ENCODE assay signal across 9 mouse cellular contexts in genomic region chr6:101376049-101376448, GRCm38 (mm10). TPM values are rescaled to one million over a fixed set of nuclear protein-coding genes. Genes with fewer than 3 reads are reported as not detected.
DNase-seq lines count a peak whose midpoint lies in the region; ATAC-seq lines count a peak whose summit lies in the region.
"Had no signal": no experiment of that assay in that cellular context is flagged by ENCODE, and none has a peak within 500 bp of the region (broad histone marks: within the 10 kb centered on the region; RNA-seq: fewer than 3 reads in every experiment).

No protein-coding gene starts in this region.

- H3K4me1 ChIP-seq in heart, embryonic 12.5 days (replicated peaks) = peaks cover 30% of the 10 kb centered on the region
- H3K4me1 ChIP-seq in brown adipose tissue, adult 24 weeks (ENCODE audit: control insufficient read depth, insufficient read depth, insufficient read length, low read length) = peaks cover 5% of the 10 kb centered on the region
- peaks cover 38% of the 10 kb centered on the region for H3K4me1 ChIP-seq in hindbrain, embryonic 13.5 days (replicated peaks)
- peaks cover 3% of the 10 kb centered on the region for H3K4me1 ChIP-seq in liver, embryonic 16.5 days (ENCODE audit: control insufficient read depth, low read depth, low read length)

- peak overlapping the region; percentile 88 for H3K9ac ChIP-seq in heart, embryonic 12.5 days
- H3K9ac ChIP-seq in hindbrain, embryonic 13.5 days = 0 out of 2 replicates have a peak overlapping the region, but pooled peaks have one; percentile 70
- no peak overlapping the region for H3K9ac ChIP-seq in liver, embryonic 16.5 days (ENCODE audit: low read depth, low read length)

- peak overlapping the region; percentile 93 for H3K4me2 ChIP-seq in heart, embryonic 12.5 days
- peak overlapping the region; percentile 99 for H3K4me2 ChIP-seq in hindbrain, embryonic 13.5 days
- 0 out of 2 replicates have a peak overlapping the region, but pooled peaks have one; percentile 15 for H3K4me2 ChIP-seq in liver, embryonic 16.5 days (ENCODE audit: low read depth, low read length)

- peaks cover 9% of the 10 kb centered on the region for H3K36me3 ChIP-seq in heart, embryonic 12.5 days
- no peaks in the 10 kb centered on the region for H3K36me3 ChIP-seq in hindbrain, embryonic 13.5 days
- no peaks in the 10 kb centered on the region for H3K36me3 ChIP-seq in liver, embryonic 16.5 days (ENCODE audit: control insufficient read depth, insufficient read depth)

- no peak for DNase-seq in heart, adult 8-10 months (ENCODE audit: low spot score)
- no peak for DNase-seq in urinary bladder, postnatal 10 days (ENCODE audit: low spot score)
- no peak for DNase-seq in layer of hippocampus, postnatal 36 days
- no peak for DNase-seq in adrenal gland, postnatal 4 days (ENCODE audit: low spot score in 2 of 2)
- DNase-seq: thymus, adult 2 months had no signal

- H3K27me3 ChIP-seq in heart, embryonic 12.5 days (replicated peaks) = no peaks in the 10 kb centered on the region
- H3K27me3 ChIP-seq in hindbrain, embryonic 13.5 days = peaks cover 35% of the 10 kb centered on the region
- H3K27me3 ChIP-seq in liver, embryonic 16.5 days (ENCODE audit: control insufficient read depth, insufficient read depth, low read depth, low read length) = peaks cover 27% of the 10 kb centered on the region

- peak overlapping the region; percentile 94 for H3K27ac ChIP-seq in heart, embryonic 12.5 days (ENCODE audit: poor library complexity, severe bottlenecking)
- peak overlapping the region; percentile 62 for H3K27ac ChIP-seq in brown adipose tissue, adult 24 weeks (replicated peaks; ENCODE audit: low read depth, low read length)
- no peak overlapping the region for H3K27ac ChIP-seq in hindbrain, embryonic 13.5 days
- no peak overlapping the region for H3K27ac ChIP-seq in liver, embryonic 16.5 days (ENCODE audit: low read length)

- no peaks in the 10 kb centered on the region for H3K9me3 ChIP-seq in heart, embryonic 12.5 days (replicated peaks)
- no peaks in the 10 kb centered on the region for H3K9me3 ChIP-seq in hindbrain, embryonic 13.5 days
- H3K9me3 ChIP-seq in liver, embryonic 16.5 days (replicated peaks; ENCODE audit: control insufficient read depth, low read length) = no peaks in the 10 kb centered on the region

- WGBS in heart, embryonic 12.5 days = 29% methylated on average over 10 of the region's 10 CpGs
- 34% methylated on average over 10 of the region's 10 CpGs for WGBS in hindbrain, embryonic 13.5 days
- 37% methylated on average over 10 of the region's 10 CpGs for WGBS in liver, embryonic 16.5 days (ENCODE audit: insufficient replicate concordance)

- peak overlapping the region; percentile 78 for H3K4me3 ChIP-seq in heart, embryonic 12.5 days
- peak overlapping the region; percentile 65 for H3K4me3 ChIP-seq in brown adipose tissue, adult 24 weeks (ENCODE audit: insufficient read depth, low read depth, low read length)
- H3K4me3 ChIP-seq in hindbrain, embryonic 13.5 days = peak overlapping the region; percentile 58
- H3K4me3 ChIP-seq in liver, embryonic 16.5 days (ENCODE audit: low read depth, low read length) = no peak overlapping the region

- no peak for ATAC-seq in heart, embryonic 12.5 days (ENCODE audit: insufficient number of reproducible peaks, low FRiP score)
- ATAC-seq in hindbrain, embryonic 13.5 days (ENCODE audit: low FRiP score) = no peak
- ATAC-seq in liver, embryonic 16.5 days (ENCODE audit: low read depth) = no peak

RNA-seq across cellular contexts. Expression of gene Pdzrn3, which starts 1.6 kb away (rescaled TPM):
- polyA plus RNA-seq in heart, embryonic 12.5 days (2016; fragmentation: Nextera tagmentation; extraction: Ambion mirVana) = 13.6 and 14.0 TPM in 2 replicates
- 10 to 100 TPM; 25.9 to 30.4 (median 28.3) TPM for total RNA-seq in heart, adult 8-10 months (2022)
- polyA plus RNA-seq in brown adipose tissue, adult 24 weeks (2012; ENCODE audit: insufficient read depth, insufficient read length, missing spikeins) = 7.8 and 8.0 TPM in 2 replicates
- 27.5 and 28.8 TPM in 2 replicates for polyA plus RNA-seq in hindbrain, embryonic 13.5 days (2015; fragmentation: Nextera tagmentation; extraction: Ambion mirVana)
- polyA plus RNA-seq in liver, embryonic 16.5 days (2015; fragmentation: Nextera tagmentation; extraction: Ambion mirVana) = 0.41 and 0.54 TPM in 2 replicates
- total RNA-seq in layer of hippocampus, postnatal 36 days (2021) = 1 to 10 TPM; 8.6 to 9.0 TPM
- total RNA-seq in adrenal gland, postnatal 4 days (2021) = 10 to 100 TPM; 22.8 to 23.0 TPM

Comparison
In these comparisons a context has a peak if more than half of its experiments do, and no peak if none do; other contexts are left out.
1. H3K27ac ChIP-seq: peak in heart, embryonic 12.5 days (single experiment) and brown adipose tissue, adult 24 weeks (single experiment); none in hindbrain, embryonic 13.5 days (single experiment) and liver, embryonic 16.5 days (single experiment).
2. H3K4me2 ChIP-seq: peak in every context shown above with its lines; median percentile 99 in hindbrain, embryonic 13.5 days; 93 in heart, embryonic 12.5 days; 15 in liver, embryonic 16.5 days.